Mouse (Mus musculus) retina, adult 2 months (tissue): ENCODE measurements around the gene Acat1.

ENCODE experiments used
- DNase-seq: peaks from one replicate; pipeline ENCODE4 v3.0.0-alpha.2; 2012; ENCODE audit warnings: low read depth, low spot score

Gene Acat1

GRCm38 (mm10) chr9:53609968-53610781, at the start of gene Acat1:
Acat1 (minus strand) TSS chr9:53610382.
- peak; percentile 55 for DNase-seq

- DNase-seq, result no peak
Observed at GRCm38 (mm10) chr9:53634796-53635195, 24.6 kb upstream of the Acat1 start.

DNA sequence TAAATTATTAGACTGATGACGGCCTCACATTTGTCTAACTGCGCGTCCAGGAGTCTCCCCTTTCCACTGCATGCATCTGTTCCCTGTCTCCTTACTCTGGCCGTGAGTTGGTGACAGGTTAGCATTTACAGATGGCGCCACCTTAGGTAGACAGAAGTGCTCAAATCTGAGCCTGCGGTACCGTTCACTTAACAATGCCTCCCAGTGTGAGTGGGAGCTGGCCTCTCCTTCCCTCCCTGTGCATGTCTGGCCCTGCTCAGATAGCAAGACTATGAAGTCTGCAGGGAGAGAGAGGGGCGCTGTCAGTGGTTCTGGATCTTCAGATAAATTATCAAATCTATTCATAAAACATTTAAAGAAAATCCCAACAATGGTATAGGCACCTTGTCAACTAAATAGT, 5.1 kb upstream of the Acat1 start:
- DNase-seq, result no peak

DNA sequence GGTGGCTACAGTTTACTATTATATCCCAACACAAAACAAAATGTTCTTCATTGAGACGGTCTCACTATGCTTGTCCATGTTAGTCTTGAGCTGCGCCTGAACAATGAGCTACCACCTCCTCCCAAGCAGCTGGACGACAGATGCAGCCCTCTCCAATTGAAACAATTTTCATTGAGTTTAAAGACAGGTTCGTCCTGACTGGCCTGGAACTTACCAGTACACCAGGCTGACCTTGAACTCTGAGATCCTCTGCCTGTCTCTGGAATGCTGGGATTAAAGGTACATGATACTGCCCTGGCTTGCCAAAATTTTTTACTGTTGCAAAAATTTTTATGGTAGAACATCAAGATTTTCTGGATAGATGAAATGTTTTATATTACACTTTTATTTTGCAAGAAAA, 4.1 kb upstream of the Acat1 start:
- DNase-seq, result no peak

DNA sequence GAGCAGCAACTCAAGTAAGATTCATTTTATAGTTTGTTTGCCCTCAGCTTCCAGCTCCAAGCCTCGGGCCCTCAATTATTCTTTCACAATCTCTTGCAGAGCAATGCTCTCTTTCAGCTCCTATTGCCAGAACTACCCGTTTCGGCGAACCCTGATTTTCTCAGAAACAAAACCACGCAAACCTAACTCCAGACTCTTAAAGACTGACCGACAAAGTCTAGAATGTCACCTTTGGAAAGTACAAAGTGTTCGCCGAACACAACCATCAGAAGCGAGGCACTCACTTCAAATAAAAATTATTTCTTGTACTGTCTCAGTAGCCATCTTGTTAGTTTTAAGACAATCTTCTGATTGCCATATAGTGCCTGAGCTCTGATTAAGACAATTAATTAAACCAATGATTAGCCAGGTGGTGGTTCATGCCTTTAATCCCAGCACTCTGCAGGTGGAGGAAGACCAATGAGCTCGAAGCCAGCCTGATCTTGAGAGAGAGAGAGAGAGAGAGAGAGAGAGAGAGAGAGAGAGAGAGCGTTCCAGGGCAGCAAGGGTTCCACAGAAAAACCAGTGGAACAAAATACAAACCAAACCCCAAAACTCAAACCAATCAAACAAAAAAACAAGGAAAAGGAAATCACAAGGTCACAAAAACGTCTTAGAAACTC, 745 bp downstream of the Acat1 start:
- peak; percentile 23 for DNase-seq

GRCm38 (mm10) chr9:53607816-53608215, 2.4 kb downstream of the Acat1 start:
- DNase-seq, result no peak

- DNase-seq, result no peak
Observed at GRCm38 (mm10) chr9:53607192-53607591, 3.0 kb downstream of the Acat1 start.

GRCm38 (mm10) chr9:53604954-53605353, 5.2 kb downstream of the Acat1 start:
- DNase-seq, result no peak

DNA sequence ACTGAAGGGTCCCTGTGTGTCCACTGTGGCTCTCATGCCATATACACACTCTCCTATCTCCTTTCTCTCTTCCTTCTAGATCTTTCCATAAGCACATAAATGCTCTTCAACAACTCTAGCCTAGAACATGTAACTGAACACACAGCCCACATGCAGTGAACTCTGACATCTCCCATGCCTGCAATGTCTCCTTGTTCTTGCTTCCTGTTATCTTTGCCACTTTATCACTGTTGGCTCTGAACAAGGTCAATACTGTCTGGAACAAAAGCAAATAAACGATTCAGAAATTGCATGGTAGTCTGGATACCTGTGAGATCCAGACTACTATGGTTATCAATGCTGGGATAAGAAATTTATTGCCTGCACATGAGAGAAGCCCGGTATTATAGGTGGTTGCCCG, 6.3 kb downstream of the Acat1 start:
- no peak for DNase-seq

GRCm38 (mm10) chr9:53603384-53603783, 6.8 kb downstream of the Acat1 start:
- DNase-seq, result no peak

DNA sequence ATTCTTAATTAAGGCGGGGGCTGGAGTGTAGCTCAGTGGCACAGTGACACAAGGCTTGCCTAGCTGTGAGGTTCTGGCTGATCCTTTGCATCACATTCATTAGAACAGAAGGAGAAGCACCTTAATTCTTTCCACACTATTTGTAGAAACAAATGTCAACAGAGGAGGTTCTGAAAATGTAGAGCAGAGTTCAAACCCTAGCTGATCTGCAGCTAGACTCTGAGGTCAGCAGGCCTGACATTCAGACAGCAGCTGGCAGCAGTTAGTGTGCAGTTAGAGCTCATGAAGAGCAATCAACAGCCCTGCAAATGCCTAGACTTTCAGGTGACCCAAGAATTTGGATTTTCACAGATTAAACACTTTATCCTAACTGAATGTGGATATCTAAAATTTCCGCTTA, 8.6 kb downstream of the Acat1 start:
- DNase-seq, result no peak

GRCm38 (mm10) chr9:53598631-53599030, 11.6 kb downstream of the Acat1 start:
- no peak for DNase-seq

- no peak for DNase-seq
Observed at GRCm38 (mm10) chr9:53596971-53597600, 13.1 kb downstream of the Acat1 start.

- peak; percentile 20 for DNase-seq
Observed at GRCm38 (mm10) chr9:53594764-53595163, 15.4 kb downstream of the Acat1 start.

DNA sequence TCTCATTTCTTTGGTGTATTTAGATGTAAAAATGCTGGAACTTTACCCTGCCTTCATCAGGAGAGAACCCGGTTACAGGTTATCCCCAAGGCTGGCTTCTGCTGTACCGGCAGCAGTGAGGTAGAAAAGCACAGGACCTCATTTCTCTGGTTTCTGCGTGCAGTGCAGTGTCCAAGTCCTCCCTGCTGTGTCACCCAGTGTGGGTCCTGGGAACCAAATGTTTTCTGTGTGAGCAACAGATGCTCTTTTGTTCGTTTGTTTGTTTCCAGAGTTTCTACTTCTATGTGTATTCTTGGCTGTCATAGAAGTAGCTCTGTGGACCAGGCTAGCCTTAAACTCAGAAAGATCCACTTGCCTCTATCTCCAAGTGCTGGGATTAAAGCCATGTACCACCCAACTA, 28.3 kb downstream of the Acat1 start:
- no peak for DNase-seq

- DNase-seq, result no peak
Observed at GRCm38 (mm10) chr9:53575721-53576120, 34.5 kb downstream of the Acat1 start.

- no peak for DNase-seq
Observed at GRCm38 (mm10) chr9:53572516-53573307, 37.5 kb downstream of the Acat1 start.

DNA sequence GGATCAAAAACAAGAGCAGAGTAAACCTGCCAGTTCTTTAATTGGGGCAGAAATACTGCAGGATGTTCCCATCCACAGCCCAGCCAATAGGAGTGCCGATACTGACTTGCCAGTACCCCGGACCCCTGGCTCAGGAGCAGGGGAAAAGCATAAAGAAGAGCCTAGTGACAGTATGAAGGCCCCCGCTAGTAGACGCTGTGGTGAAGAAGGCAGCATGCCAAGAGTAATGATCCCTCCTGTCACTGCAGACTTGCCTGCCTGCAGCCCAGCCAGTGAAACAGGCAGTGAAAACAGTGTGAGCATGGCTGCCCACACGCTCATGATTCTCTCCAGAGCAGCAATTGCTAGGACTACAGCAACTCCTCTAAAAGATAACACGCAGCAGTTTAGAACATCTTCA, 39.5 kb downstream of the Acat1 start:
- DNase-seq, result no peak

DNA sequence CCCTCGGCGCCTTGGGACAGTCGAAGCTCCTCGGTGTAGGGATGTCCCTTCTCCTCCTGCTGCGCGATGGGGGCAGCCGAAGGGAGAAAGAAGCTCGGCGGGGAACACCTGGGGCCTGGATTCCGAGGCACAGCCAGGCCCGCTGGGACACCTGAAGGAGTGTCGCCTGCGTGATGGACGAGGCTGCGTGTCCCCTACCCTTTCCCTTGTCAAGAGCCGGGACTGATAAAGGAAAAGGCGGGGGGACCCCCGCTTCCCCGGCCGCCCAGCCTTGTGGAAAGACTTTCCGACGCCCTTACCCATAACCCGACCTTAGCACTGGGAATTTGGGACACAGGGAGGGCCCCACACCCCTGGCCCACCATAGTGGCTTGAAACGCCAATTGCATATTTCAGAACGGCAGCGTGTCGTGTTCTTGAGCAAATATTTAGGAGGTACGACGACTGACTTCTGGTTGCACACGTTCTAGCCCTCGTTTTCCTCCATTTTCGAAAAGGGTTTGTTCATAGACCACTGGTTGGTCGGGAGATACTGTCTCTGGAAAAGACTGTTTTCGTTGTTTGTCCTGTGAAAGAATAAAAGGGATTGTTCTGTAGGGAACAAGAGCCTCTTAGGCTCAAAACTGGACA, 72.7 kb downstream of the Acat1 start:
- DNase-seq, result no peak

DNA sequence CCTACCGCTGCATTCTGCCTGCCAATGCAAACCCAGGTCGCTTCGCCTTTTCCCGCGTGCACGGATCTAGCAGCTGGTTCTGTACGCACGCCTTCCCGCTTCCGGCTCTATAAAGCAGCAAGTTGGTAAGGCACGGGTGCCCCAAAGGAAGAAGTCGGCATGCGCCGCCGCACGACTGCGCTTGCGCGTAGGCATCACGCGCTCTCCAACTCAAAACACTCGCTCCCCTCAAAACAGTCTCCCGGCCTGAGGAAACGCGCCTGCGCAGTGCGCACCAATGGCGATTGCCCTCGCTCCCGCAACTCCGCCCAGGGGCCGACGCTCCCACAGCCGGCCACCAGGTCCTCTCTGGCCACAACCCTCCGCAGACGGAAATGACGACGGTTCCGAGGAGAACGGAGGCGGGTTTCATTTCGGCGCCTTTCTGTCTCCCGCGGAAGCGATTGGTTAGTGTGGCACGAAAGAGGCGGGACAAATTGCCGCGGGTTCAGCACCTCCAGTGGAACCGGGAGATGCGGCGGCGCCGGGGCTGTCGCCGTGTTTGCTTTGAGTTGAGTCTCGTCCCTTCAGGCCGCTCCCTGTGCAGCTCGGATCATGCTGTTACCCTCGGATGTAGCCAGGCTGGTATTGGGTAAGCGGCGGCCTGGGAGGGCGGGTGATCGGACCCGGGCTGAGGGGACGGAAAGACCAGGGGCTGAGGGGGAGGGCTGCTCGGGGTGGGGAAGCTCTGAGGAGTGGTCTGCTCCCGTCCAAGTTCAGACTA, 73.4 kb downstream of the Acat1 start, which contains the start of the genes Atm and Npat:
Gene Atm, minus strand, starts transcription at position 183 of the 763 bp plus-strand sequence.
Gene Npat, plus strand, starts transcription at position 490 of the 763 bp plus-strand sequence.
- peak; percentile 99 for DNase-seq
